Mouse (Mus musculus) G1E (cell line): Measurements from ENCODE around the gene Col27a1.

Source experiments
- CTCF ChIP-seq: IDR thresholded peaks from 2 replicates; pipeline ENCODE4 v1.5.1; 2012; ENCODE audit warnings: low read depth, low read length, inconsistent platforms, mixed read lengths
- GATA1 ChIP-seq: IDR thresholded peaks from 2 replicates; pipeline ENCODE4 v1.6.1; 2012; ENCODE audit warnings: borderline replicate concordance, low read length, inconsistent platforms, mixed read lengths

DNA sequence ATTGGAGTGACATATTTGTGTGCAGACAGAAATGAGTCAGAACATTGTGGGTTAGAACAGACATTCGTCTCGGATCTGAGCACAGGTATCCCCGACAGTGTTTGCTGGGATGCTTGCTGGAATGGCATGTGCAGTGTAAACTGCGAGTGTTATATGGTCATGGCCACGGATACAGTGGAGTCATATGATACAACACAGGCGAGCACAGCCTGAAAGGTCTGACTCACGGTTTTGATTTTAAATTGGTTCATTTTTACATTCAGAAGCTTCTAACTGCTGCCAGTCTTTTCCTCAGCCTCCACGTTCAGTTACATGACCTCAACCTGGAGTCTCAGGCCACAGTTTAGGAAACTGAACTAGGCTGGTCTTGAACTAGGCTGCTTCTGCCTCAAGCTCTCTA lies 83.1 kb downstream of the Col27a1 start:
- no peak for TF ChIP-seq CTCF
- no peak for TF ChIP-seq GATA1
